Mouse (Mus musculus): ENCODE measurements around the gene Rnf115. TPM values are rescaled to one million over a fixed set of nuclear protein-coding genes. Genes with fewer than 3 reads are reported as not detected.

Rnf115 gene
- total and polyA plus RNA-seq, 3 experiments: 11.4 to 25.4 (median 22.6) TPM

GRCm38 (mm10) chr3:96701003-96701402, 26.5 kb upstream of the Rnf115 start:
- whole genome bisulfite sequencing: 86% methylated on average over 4 of the region's 4 CpGs
- Histone ChIP-seq H3K36me3 (ENCODE audit: control insufficient read depth, insufficient read depth, low read length) (peaks cover under 1% of the 10 kb centered on the region), H3K4me3 (no peak overlapping the region), H3K9ac (ENCODE audit: low read depth, low read length) (no peak overlapping the region), H3K4me1 (ENCODE audit: control insufficient read depth, insufficient read depth, low read length) (no peaks in the 10 kb centered on the region; the same call in 1 of the 2 replicates), H3K27me3 (ENCODE audit: control insufficient read depth, insufficient read depth, low read length) (no peaks in the 10 kb centered on the region), H3K79me2 (replicated peaks; ENCODE audit: control insufficient read depth, insufficient read depth, low read length) (0 out of 2 replicates have a peak, but pooled peaks cover 2% of the 10 kb centered on the region), H3K27ac (no peak overlapping the region)
- intact Hi-C loops (cut with DNase I): no loop called here
- DNase-seq: no peak
- TF ChIP-seq POLR2A (IDR thresholded peaks at IDR 0.05; ENCODE audit: insufficient read depth, low read depth, low read length) (no peak), EP300 (IDR thresholded peaks at IDR 0.05; ENCODE audit: insufficient read depth, low read depth, low read length) (no peak), CTCF (IDR thresholded peaks at IDR 0.05) (no peak)

- 72% methylated on average over 11 of the region's 11 CpGs for WGBS
- peak; percentile 65 for TF ChIP-seq CTCF (IDR thresholded peaks at IDR 0.05)
- TF ChIP-seq POLR2A (IDR thresholded peaks at IDR 0.05; ENCODE audit: insufficient read depth, low read depth, low read length): no peak
- H3K4me3 ChIP-seq: no peak overlapping the region
- intact Hi-C loops (cut with DNase I): loop anchor here (5.0 kb wide), 3 partner anchors 37 to 157 kb away; partner anchors contain the start of gene Itga10
- H3K27ac ChIP-seq: no peak overlapping the region
- H3K9ac ChIP-seq (ENCODE audit: low read depth, low read length): no peak overlapping the region
- no peaks in the 10 kb centered on the region for H3K27me3 ChIP-seq (ENCODE audit: control insufficient read depth, insufficient read depth, low read length)
- no peak for DNase-seq
- H3K4me1 ChIP-seq (ENCODE audit: control insufficient read depth, insufficient read depth, low read length): peaks cover 3% of the 10 kb centered on the region; the same call in 1 of the 2 replicates
- no peaks in the 10 kb centered on the region for H3K36me3 ChIP-seq (ENCODE audit: control insufficient read depth, insufficient read depth, low read length)
- no peaks in the 10 kb centered on the region for H3K79me2 ChIP-seq (replicated peaks; ENCODE audit: control insufficient read depth, insufficient read depth, low read length)
Measured at GRCm38 (mm10) chr3:96704778-96705177, 22.7 kb upstream of the Rnf115 start.

DNA sequence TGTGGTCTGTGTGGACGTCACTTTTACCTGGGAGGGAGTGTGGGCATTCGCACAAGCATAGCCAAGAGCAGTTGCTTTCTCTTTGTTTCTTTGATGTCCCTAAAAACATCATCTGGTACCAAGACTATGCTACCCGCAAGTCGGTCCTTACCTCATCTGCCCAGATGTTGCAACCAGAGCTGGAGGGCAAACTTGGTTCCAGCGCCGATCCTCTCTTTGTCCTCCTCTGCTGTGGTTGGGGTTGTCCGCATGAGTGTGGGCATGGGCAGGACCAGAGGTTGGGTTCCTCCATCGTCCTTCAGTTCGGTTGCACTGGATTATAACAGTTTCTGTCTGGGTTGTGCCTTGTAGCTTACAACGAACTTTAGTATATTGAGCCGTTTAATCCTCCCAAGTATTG, 21.2 kb upstream of the Rnf115 start:
- H3K27ac ChIP-seq: no peak overlapping the region
- H3K4me3 ChIP-seq: no peak overlapping the region
- no peaks in the 10 kb centered on the region for H3K27me3 ChIP-seq (ENCODE audit: control insufficient read depth, insufficient read depth, low read length)
- H3K79me2 ChIP-seq (replicated peaks; ENCODE audit: control insufficient read depth, insufficient read depth, low read length): no peaks in the 10 kb centered on the region
- intact Hi-C loops (cut with DNase I): loop anchor here (5.0 kb wide), 3 partner anchors 39 to 159 kb away; partner anchors contain the start of gene Itga10
- 88% methylated on average over 11 of the region's 11 CpGs for WGBS
- no peaks in the 10 kb centered on the region for H3K36me3 ChIP-seq (ENCODE audit: control insufficient read depth, insufficient read depth, low read length)
- H3K9ac ChIP-seq (ENCODE audit: low read depth, low read length): no peak overlapping the region
- peaks cover 3% of the 10 kb centered on the region; the same call in 1 of the 2 replicates for H3K4me1 ChIP-seq (ENCODE audit: control insufficient read depth, insufficient read depth, low read length)
- no peak for TF ChIP-seq EP300 (IDR thresholded peaks at IDR 0.05; ENCODE audit: insufficient read depth, low read depth, low read length)
- TF ChIP-seq CTCF (IDR thresholded peaks at IDR 0.05): no peak
- TF ChIP-seq POLR2A (IDR thresholded peaks at IDR 0.05; ENCODE audit: insufficient read depth, low read depth, low read length): no peak
- DNase-seq: no peak

DNA sequence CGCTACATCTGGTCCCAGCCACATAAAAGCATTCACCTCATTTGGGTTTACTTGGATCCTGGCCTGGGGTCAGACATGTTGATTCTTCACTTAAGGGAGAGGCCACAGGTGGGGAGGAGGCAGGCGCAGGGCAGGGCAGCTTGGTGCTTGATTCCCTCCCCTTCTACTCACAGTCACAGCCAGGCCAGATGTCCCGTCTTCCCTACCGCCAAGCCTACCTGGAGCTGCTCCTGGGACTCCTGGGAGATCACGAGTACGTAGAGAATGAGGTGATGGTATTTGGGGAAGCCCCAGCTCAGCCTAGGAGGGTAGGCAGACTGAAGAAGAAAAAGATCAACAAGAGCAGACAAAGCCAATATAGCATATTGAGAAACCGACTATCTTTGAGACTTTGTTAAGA, 20.5 kb upstream of the Rnf115 start:
- 67% methylated on average over 7 of the region's 7 CpGs for WGBS
- Histone ChIP-seq H3K4me3 (no peak overlapping the region), H3K27me3 (ENCODE audit: control insufficient read depth, insufficient read depth, low read length) (no peaks in the 10 kb centered on the region), H3K36me3 (ENCODE audit: control insufficient read depth, insufficient read depth, low read length) (no peaks in the 10 kb centered on the region), H3K27ac (no peak overlapping the region), H3K9ac (ENCODE audit: low read depth, low read length) (no peak overlapping the region), H3K79me2 (replicated peaks; ENCODE audit: control insufficient read depth, insufficient read depth, low read length) (no peaks in the 10 kb centered on the region), H3K4me1 (ENCODE audit: control insufficient read depth, insufficient read depth, low read length) (peaks cover 3% of the 10 kb centered on the region; the same call in 1 of the 2 replicates)
- intact Hi-C loops (cut with DNase I): loop anchor here (5.0 kb wide), 3 partner anchors 40 to 160 kb away; partner anchors contain the start of gene Itga10
- no peak for DNase-seq
- TF ChIP-seq CTCF (IDR thresholded peaks at IDR 0.05) (no peak), EP300 (IDR thresholded peaks at IDR 0.05; ENCODE audit: insufficient read depth, low read depth, low read length) (no peak), POLR2A (IDR thresholded peaks at IDR 0.05; ENCODE audit: insufficient read depth, low read depth, low read length) (no peak)

DNA sequence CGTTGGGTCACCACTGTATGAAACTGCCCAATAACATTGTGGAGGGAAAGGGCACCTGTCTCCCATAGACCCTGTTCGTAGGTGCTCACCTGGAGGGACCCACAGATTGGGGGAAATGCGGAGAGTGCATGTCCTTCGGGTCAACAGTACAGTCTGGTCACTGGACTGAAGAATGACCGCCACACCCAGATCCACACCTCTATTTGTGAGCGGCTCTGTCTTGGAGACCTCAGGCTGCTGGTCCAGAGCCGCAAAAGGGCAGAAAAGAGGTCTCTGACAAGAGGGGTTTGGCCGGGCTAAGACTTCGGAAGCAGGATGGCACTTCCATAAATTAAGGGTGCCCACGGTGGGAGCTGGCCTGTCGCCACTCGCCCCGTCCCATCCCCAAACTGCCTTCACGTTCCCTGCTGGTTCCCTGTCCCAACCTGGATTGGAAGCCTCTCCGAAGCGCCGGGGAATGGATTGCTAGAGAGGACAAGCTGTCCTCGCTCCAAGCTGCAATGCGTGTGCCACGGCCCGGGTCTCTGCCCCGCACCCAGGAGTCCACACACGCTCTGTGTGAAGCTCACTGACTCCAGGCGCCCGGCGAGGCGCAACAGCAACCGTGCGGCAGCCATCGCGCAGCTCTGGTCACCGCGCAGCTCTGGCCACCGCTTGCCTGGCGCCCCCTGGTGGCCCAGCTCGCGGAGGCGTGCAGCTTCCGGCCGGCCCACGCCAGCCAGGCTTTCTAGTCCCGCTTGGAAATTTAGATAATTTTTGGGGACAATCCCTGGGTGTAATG, 19.4 kb upstream of the Rnf115 start, which contains the start of gene Nudt17:
Gene Nudt17 (minus strand): TSS at position 660 of the 781 bp plus-strand sequence.
- intact Hi-C loops (cut with DNase I): loop anchor here (5.0 kb wide), 3 partner anchors 41 to 161 kb away; partner anchors contain the start of gene Itga10
- WGBS: 4% methylated on average over 42 of the region's 42 CpGs

More for the DNA sequence above, 19.4 kb upstream of the Rnf115 start, which contains the start of gene Nudt17:
- Histone ChIP-seq H3K36me3 (ENCODE audit: control insufficient read depth, insufficient read depth, low read length) (no peaks in the 10 kb centered on the region), H3K27ac (peak within 1 kb of the TSS; percentile 43), H3K4me1 (ENCODE audit: control insufficient read depth, insufficient read depth, low read length) (peaks cover 3% of the 10 kb centered on the region; the same call in 1 of the 2 replicates), H3K9ac (ENCODE audit: low read depth, low read length) (peak within 1 kb of the TSS; percentile 77), H3K79me2 (replicated peaks; ENCODE audit: control insufficient read depth, insufficient read depth, low read length) (no peaks in the 10 kb centered on the region), H3K4me3 (peak within 1 kb of the TSS; percentile 80), H3K27me3 (ENCODE audit: control insufficient read depth, insufficient read depth, low read length) (no peaks in the 10 kb centered on the region)
- DNase-seq: peak; percentile 87 to 92
- TF ChIP-seq POLR2A (IDR thresholded peaks at IDR 0.05; ENCODE audit: insufficient read depth, low read depth, low read length) (no peak), CTCF (IDR thresholded peaks at IDR 0.05) (no peak; the same call in 1 of the 2 replicates), EP300 (IDR thresholded peaks at IDR 0.05; ENCODE audit: insufficient read depth, low read depth, low read length) (no peak)

Data from heart, adult 2 months (tissue).